Mouse (Mus musculus): ENCODE measurements around the gene Gnai2. TPM values are rescaled to one million over a fixed set of nuclear protein-coding genes. Genes with fewer than 3 reads are reported as not detected.

Gnai2 gene
- polyA plus RNA-seq, 1 experiment from 2014 or later: 299 TPM

DNA sequence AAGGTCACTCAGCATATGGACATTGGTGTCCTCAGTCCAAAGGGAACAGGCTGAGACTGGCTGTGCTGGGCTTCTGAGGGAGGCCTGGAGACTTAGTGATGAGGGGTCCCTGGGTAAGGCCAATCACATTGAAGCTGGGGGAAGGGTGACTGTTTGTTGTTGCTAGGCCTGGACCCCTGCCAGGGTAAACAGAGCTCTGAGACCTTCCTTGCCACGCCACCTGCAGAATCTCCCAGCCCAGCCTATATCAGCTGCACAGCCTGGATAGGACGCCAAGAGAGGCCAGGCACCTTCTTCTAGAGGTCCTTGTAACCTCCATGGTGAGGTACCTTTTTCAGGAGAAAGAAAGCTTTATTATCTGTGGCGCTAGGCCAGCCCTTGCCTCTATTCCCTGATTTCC, 33.7 kb upstream of the Gnai2 start:
- H3K9ac ChIP-seq: no peak overlapping the region
- H3K4me1 ChIP-seq: peaks cover 20% of the 10 kb centered on the region
- H3K4me2 ChIP-seq: no peak overlapping the region
- no peak overlapping the region for H3K27ac ChIP-seq
- ATAC-seq (replicated peaks): no peak
- H3K4me3 ChIP-seq: no peak overlapping the region
- no peaks in the 10 kb centered on the region for H3K9me3 ChIP-seq
- WGBS: 67% methylated on average over 3 of the region's 3 CpGs
- H3K27me3 ChIP-seq (replicated peaks): peaks cover 24% of the 10 kb centered on the region
- no peaks in the 10 kb centered on the region for H3K36me3 ChIP-seq (replicated peaks)

DNA sequence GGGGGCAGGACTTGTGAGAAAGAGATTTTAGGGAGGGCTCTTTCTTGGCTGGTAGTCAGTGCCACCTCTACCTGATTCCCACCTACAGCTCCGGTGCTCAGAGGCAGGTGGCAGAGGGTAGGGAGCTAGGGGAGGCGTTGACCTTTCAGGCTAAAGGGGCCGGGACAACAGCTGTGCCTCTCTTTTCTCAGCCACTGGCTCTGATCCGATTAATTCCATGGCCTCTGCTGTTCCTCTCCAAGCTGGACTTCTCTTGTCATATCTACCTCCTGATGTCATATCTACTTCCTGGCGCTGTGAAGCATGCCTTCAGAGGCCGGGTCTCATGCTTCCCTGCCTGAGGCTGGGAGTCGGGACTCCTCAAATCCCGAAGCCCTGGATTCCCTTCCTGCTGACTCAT, 32.8 kb upstream of the Gnai2 start:
- Histone ChIP-seq H3K9me3 (no peaks in the 10 kb centered on the region), H3K27ac (no peak overlapping the region), H3K9ac (no peak overlapping the region), H3K4me1 (peaks cover 30% of the 10 kb centered on the region), H3K27me3 (replicated peaks) (peaks cover 24% of the 10 kb centered on the region), H3K36me3 (replicated peaks) (no peaks in the 10 kb centered on the region), H3K4me2 (no peak overlapping the region), H3K4me3 (no peak overlapping the region)
- 32% methylated on average over 8 of the region's 8 CpGs for WGBS
- ATAC-seq (replicated peaks): no peak

DNA sequence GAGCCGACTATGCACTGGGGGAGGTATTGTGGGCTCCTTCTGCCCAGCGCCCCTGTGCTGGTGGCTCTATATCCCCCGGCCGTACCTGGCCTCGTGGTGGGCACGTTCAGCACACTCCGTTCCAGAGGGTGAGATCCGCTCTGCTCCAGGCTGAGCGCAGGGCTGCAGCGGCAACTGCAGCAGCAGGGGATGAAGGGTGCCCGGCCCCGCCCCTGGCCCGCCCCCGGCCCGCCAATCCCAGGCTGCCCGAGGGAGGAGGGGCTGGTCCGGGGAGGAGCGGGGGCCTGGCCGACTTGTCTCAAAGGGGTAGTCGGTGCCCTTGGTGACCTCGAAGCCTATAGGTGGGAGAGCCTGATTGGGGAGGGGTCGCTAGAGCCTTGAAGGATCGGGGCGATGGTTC, 32.1 kb upstream of the Gnai2 start:
- Histone ChIP-seq H3K4me2 (peak overlapping the region; percentile 66), H3K36me3 (replicated peaks) (no peaks in the 10 kb centered on the region), H3K27me3 (replicated peaks) (peaks cover 24% of the 10 kb centered on the region), H3K4me3 (peak overlapping the region; percentile 40), H3K9me3 (no peaks in the 10 kb centered on the region), H3K27ac (peak overlapping the region; percentile 39; the same call in 1 of the 2 replicates), H3K4me1 (peaks cover 30% of the 10 kb centered on the region), H3K9ac (peak overlapping the region; percentile 41)
- peak; percentile 74 for ATAC-seq (replicated peaks)
- WGBS: under 1% methylated on average over 24 of the region's 24 CpGs

DNA sequence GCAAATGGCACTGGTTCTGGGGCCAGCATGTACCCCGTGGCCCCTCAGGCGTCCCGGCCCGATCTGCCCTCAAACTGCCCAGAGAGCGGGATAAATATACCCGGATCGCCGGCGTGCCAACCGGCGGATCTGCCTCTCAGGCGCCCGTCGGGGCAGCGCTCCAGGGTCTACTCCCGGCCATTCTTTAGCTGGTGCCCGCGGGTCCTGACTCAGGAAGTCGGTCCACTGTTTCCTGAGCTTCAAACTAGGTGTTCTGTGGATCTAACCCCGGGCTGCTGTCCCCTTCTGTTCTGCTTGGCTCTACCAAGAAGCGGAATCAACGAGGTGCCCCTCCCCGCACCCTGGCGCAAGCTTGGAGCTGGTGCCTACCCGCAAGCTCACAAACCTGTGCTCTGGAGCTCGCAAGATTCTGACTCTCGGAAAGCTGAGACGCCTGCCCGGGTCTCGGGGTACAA, 31.6 kb upstream of the Gnai2 start:
- peak overlapping the region; percentile 39; the same call in 1 of the 2 replicates for H3K27ac ChIP-seq
- 2% methylated on average over 30 of the region's 30 CpGs for WGBS
- H3K9ac ChIP-seq: peak overlapping the region; percentile 41
- H3K27me3 ChIP-seq (replicated peaks): peaks cover 24% of the 10 kb centered on the region
- peak overlapping the region; percentile 40 for H3K4me3 ChIP-seq
- H3K9me3 ChIP-seq: no peaks in the 10 kb centered on the region
- H3K36me3 ChIP-seq (replicated peaks): no peaks in the 10 kb centered on the region
- 0 out of 2 replicates have a peak, but pooled peaks have one; percentile 14 for ATAC-seq (replicated peaks)
- H3K4me2 ChIP-seq: peak overlapping the region; percentile 66
- peaks cover 30% of the 10 kb centered on the region for H3K4me1 ChIP-seq

DNA sequence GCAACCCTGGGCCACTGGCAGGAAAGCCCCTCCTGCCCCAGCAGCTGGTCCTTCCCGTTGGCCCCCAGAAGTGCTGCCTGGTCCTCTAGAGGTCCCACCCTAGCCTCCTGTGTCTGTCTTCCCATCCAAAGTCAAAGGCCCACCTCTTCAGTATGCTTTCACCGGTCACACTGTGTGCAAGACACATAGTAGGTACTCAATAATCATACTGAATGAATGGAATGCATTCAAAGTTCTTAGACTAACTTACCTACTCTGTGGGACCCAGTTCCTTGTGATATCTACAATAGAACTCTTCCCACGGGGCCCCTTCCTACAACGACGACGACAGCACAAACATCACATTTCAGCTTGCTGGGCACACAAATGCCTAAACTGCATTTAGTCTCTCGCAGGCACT, 30.1 kb upstream of the Gnai2 start:
- peaks cover 24% of the 10 kb centered on the region for H3K27me3 ChIP-seq (replicated peaks)

DNA sequence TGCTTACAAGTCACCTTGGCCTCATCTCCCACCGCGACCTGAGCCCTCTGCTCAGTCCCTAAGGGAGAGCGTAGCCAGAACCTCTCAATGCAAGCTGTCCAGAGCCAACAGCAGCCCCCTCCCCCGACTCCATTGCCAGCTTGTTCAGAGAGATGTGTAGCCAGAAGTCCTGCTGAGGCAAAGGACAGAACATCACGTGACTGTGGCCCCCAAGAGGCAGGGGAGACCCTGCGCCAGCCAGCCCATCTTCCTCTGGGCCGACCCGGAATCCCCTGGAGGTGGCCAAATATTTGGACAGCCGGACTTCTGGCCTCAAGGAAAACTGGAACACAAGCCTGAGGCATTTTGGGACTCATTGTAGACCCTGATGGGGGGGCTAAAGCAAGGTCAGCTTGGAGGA, 28.4 kb upstream of the Gnai2 start:
- ATAC-seq (replicated peaks): no peak
- H3K4me2 ChIP-seq: no peak overlapping the region
- 45% methylated on average over 9 of the region's 9 CpGs for WGBS
- H3K4me1 ChIP-seq: peaks cover 30% of the 10 kb centered on the region
- no peak overlapping the region for H3K4me3 ChIP-seq
- H3K36me3 ChIP-seq (replicated peaks): no peaks in the 10 kb centered on the region
- peaks cover 24% of the 10 kb centered on the region for H3K27me3 ChIP-seq (replicated peaks)
- no peak overlapping the region for H3K9ac ChIP-seq
- H3K27ac ChIP-seq: no peak overlapping the region
- no peaks in the 10 kb centered on the region for H3K9me3 ChIP-seq

More for the DNA sequence above, 30.1 kb upstream of the Gnai2 start:
- ATAC-seq (replicated peaks): no peak
- Histone ChIP-seq H3K4me1 (peaks cover 30% of the 10 kb centered on the region), H3K36me3 (replicated peaks) (no peaks in the 10 kb centered on the region), H3K9me3 (no peaks in the 10 kb centered on the region), H3K27ac (no peak overlapping the region), H3K4me3 (no peak overlapping the region), H3K4me2 (peak overlapping the region; percentile 66; the same call in 1 of the 2 replicates), H3K9ac (no peak overlapping the region)
- WGBS: 84% methylated on average over 7 of the region's 7 CpGs

DNA sequence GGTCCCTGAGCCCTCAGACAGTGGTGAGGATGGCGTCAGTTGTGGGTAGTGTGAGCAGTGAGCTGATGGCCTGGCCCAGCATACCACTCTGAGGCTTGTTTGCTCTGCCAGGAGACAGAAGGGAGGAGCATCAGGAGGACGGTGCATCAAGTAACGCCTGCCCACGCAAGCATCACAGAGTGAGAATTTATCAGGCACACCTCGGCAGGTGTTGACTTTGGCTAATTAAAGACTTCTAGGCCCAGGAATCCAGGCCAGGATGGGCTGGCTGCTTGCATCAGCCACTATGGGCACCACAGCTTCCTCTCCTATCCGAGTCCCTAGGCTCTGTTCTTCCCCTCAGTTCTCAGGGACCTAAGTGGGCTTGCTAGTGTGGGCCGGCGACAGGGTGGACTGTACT, 27.2 kb upstream of the Gnai2 start:
- Histone ChIP-seq H3K4me2 (no peak overlapping the region), H3K9ac (no peak overlapping the region), H3K4me1 (peaks cover 25% of the 10 kb centered on the region), H3K4me3 (no peak overlapping the region), H3K27me3 (replicated peaks) (peaks cover 23% of the 10 kb centered on the region), H3K36me3 (replicated peaks) (no peaks in the 10 kb centered on the region), H3K27ac (no peak overlapping the region), H3K9me3 (no peaks in the 10 kb centered on the region)
- WGBS: 88% methylated on average over 8 of the region's 8 CpGs
- no peak for ATAC-seq (replicated peaks)

DNA sequence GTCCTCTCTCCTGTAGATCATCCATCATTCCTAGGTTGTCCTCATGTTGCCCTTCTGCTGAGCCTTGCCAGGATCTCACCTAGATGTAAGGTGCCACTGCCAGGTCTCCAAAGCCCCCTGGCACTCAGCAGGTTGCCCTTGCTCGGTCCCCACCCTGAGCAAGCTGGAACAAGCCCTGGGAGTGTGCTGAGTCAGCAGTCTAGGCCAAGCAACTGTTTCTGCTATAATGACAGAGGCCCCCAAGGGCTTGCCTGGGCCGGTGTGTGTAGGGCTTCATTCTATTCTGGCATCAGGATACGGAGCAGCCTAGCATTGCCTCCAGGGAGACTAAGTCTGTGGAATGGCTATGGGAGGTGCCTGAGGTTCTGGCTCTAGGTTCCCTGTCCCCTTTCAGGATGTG, 25.6 kb upstream of the Gnai2 start:
- 64% methylated on average over 3 of the region's 3 CpGs for WGBS
- Histone ChIP-seq H3K27ac (no peak overlapping the region), H3K4me3 (no peak overlapping the region), H3K27me3 (replicated peaks) (peaks cover 7% of the 10 kb centered on the region; the same call in 1 of the 2 replicates), H3K4me1 (peaks cover 15% of the 10 kb centered on the region; the same call in 1 of the 2 replicates), H3K9me3 (no peaks in the 10 kb centered on the region), H3K4me2 (no peak overlapping the region), H3K36me3 (replicated peaks) (no peaks in the 10 kb centered on the region), H3K9ac (no peak overlapping the region)
- no peak for ATAC-seq (replicated peaks)

DNA sequence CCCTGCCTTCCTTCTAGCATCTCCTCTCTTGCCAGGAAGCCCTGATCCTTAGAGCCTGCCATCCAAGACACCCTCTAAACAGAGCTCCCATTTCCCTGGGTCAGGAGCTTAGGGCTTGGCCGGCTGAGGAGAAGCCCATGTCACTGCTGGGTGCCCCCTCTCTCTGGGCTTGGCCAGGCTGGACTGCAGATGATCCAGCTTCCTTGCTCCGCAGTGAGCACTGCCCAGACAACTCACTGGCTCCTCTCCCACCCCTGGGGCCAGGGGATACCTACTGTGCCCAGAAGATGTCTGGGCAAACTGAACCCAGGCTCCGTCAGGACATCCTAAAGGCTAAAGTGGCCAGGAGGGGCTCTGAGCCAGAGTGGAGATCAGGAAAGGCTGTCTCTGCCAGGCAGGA, 24.8 kb upstream of the Gnai2 start:
- ATAC-seq (replicated peaks): no peak
- no peak overlapping the region for H3K9ac ChIP-seq

DNA sequence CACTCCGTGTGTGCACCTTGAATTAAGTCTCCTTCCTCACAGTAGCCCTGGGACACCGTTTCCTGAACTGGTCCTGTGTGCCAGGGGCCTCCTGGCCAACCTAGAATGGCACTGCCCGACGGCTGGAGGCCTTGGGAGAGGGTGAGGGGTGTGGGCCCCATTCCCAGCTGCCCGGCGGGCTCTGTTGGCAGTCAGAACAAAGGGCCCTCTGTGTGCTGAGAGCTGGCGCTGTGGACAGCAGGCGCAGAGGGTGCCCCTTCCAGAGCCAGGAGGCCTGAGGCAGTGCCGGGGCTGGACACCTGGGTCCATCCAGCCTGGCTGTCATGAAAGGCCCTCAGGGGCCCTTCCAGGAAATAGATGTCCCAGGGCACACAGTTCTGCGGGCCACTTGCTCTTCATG, 24.4 kb upstream of the Gnai2 start:
- no peak overlapping the region for H3K9ac ChIP-seq
- peak overlapping the region; percentile 45; the same call in 1 of the 2 replicates for H3K27ac ChIP-seq
- 61% methylated on average over 10 of the region's 10 CpGs for WGBS
- peak; percentile 69 for ATAC-seq (replicated peaks)
- no peak overlapping the region for H3K4me2 ChIP-seq
- H3K4me3 ChIP-seq: no peak overlapping the region
- no peaks in the 10 kb centered on the region for H3K27me3 ChIP-seq (replicated peaks)
- no peaks in the 10 kb centered on the region for H3K9me3 ChIP-seq
- H3K4me1 ChIP-seq: peaks cover 15% of the 10 kb centered on the region; the same call in 1 of the 2 replicates
- no peaks in the 10 kb centered on the region for H3K36me3 ChIP-seq (replicated peaks)

More for the DNA sequence above, 24.8 kb upstream of the Gnai2 start:
- no peak overlapping the region for H3K4me2 ChIP-seq
- no peaks in the 10 kb centered on the region for H3K9me3 ChIP-seq
- H3K27me3 ChIP-seq (replicated peaks): peaks cover under 1% of the 10 kb centered on the region; the same call in 1 of the 2 replicates
- 68% methylated on average over 3 of the region's 3 CpGs for WGBS
- no peak overlapping the region for H3K4me3 ChIP-seq
- H3K36me3 ChIP-seq (replicated peaks): no peaks in the 10 kb centered on the region
- H3K27ac ChIP-seq: peak overlapping the region; percentile 45
- H3K4me1 ChIP-seq: peaks cover 15% of the 10 kb centered on the region; the same call in 1 of the 2 replicates

DNA sequence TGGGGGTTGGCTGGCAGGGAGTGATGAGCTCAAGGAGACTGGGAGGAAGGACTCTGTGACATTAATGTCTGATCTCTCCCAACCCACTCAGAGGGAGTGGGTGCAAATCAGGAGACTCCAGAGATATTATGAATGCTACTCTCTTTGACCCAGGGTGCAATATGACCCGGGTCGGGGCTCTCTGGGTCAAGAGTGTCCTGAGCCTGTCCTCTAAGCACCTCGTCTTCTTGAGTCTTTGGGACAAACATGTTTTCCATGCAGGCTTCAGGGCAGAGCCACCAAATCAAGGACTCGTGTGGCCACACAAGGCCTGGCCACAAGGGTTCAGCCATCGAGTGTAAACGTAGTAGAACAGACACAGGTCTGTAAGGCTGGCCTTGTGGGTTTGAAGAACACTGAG, 22.9 kb upstream of the Gnai2 start:
- H3K27me3 ChIP-seq (replicated peaks): no peaks in the 10 kb centered on the region
- peaks cover 4% of the 10 kb centered on the region; the same call in 1 of the 2 replicates for H3K4me1 ChIP-seq
- no peak overlapping the region for H3K4me3 ChIP-seq
- H3K27ac ChIP-seq: no peak overlapping the region
- 90% methylated on average over 6 of the region's 6 CpGs for WGBS
- H3K9me3 ChIP-seq: no peaks in the 10 kb centered on the region
- no peak overlapping the region for H3K9ac ChIP-seq
- ATAC-seq (replicated peaks): no peak
- no peaks in the 10 kb centered on the region for H3K36me3 ChIP-seq (replicated peaks)
- H3K4me2 ChIP-seq: no peak overlapping the region

DNA sequence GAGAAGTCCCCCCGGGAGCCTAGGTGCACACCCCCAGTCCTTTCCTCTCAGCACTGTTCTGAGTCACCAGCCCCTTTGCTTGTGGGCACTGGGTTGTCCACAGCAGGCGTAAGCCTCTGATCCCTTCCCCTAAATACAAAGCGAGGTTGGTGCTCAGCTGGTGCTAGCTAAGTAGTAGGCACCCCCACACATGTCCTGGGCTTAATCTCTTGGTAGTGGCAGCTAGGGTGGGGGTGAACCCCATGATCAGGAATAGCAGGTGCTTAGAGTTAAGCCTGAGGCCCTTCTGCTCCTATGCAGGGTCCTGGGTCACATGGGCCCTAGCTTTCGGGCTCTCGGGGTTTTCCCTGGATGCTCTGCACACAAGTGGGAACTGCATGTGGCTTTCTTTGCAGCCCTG, 22.0 kb upstream of the Gnai2 start:
- no peaks in the 10 kb centered on the region for H3K36me3 ChIP-seq (replicated peaks)
- peaks cover 3% of the 10 kb centered on the region; the same call in 1 of the 2 replicates for H3K4me1 ChIP-seq
- H3K9ac ChIP-seq: no peak overlapping the region
- H3K27me3 ChIP-seq (replicated peaks): no peaks in the 10 kb centered on the region
- H3K9me3 ChIP-seq: no peaks in the 10 kb centered on the region
- no peak overlapping the region for H3K27ac ChIP-seq
- H3K4me2 ChIP-seq: no peak overlapping the region
- ATAC-seq (replicated peaks): no peak
- no peak overlapping the region for H3K4me3 ChIP-seq
- WGBS: 82% methylated on average over 5 of the region's 5 CpGs

DNA sequence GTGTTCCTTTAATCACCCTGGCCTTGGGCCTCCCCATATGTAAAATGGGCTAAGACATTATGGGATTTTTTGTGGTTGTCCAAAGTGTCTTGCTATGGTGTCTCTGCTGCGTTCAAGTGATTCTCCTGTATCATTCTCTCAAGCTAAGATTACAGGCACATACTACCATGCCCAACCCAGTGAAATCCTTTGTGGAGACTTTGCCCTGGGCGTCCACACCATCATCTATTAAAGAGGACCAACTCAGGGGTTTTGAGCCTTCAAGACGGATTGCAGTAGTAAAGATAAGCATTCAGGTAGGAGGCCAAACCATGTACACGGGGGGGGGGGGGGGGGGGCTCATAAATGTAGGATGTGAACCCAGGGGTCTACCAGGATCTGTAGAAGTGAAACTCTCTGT, 19.4 kb upstream of the Gnai2 start:
- Histone ChIP-seq H3K4me3 (no peak overlapping the region), H3K9me3 (no peaks in the 10 kb centered on the region), H3K27ac (no peak overlapping the region), H3K36me3 (replicated peaks) (no peaks in the 10 kb centered on the region), H3K4me1 (peaks cover 19% of the 10 kb centered on the region), H3K9ac (no peak overlapping the region), H3K27me3 (replicated peaks) (no peaks in the 10 kb centered on the region), H3K4me2 (no peak overlapping the region)
- WGBS: 84% methylated on average over 4 of the region's 4 CpGs
- ATAC-seq (replicated peaks): no peak

Data from midbrain, embryonic 15.5 days (tissue).